Mouse (Mus musculus) thymus, postnatal 36 days (tissue): ENCODE results near the gene Rap1a.
"Not testable (repeated sequence)": the region's sequence is repeated elsewhere in the genome, so short reads cannot be mapped to it uniquely, and the experiment has no call there.

ENCODE experiments used
- DNase-seq, 2 experiments: peaks; one replicate each; pipeline ENCODE4 v3.0.0; 2022; ENCODE audit warnings: mixed read lengths in 2 of 2

Rap1a gene

GRCm38 (mm10) chr3:105712827-105713226 lies 88.3 kb downstream of the Rap1a start:
- DNase-seq, result no peak

- DNase-seq, result no peak
Measured at GRCm38 (mm10) chr3:105711741-105712140, 89.4 kb downstream of the Rap1a start.

GRCm38 (mm10) chr3:105710246-105710645 lies 90.9 kb downstream of the Rap1a start:
- no peak for DNase-seq

GRCm38 (mm10) chr3:105707590-105707989 lies 93.5 kb downstream of the Rap1a start:
- DNase-seq, result no peak

- DNase-seq, result no peak
Measured at GRCm38 (mm10) chr3:105706366-105707020, 94.6 kb downstream of the Rap1a start.

GRCm38 (mm10) chr3:105705561-105705960 lies 95.6 kb downstream of the Rap1a start:
- no peak for DNase-seq

DNA sequence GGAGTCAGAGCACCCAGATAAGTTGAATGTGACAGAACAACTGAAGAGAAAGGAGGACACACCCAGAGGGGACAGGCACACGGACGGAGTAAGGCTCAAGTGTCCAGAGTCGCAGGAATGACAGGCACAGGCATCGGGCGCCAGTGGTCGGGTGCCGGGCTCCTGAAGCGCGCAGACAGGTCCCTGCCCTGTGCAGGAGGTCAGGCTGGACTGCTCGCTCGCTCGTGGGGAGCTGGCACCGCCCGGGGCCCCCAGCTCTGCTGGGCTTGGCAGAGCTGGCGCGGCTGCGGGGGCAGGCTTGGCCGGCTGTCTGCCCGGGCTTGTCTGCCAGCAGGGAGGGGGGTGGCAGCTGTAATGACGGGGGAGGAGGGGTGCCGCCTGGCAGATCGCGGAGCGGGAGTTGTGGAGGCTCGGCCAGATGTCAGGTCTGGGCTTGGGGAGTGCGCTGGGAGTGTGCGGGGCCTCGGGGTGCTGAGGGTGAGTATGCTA lies 96.0 kb downstream of the Rap1a start:
- peak; percentile 47 to 59 for DNase-seq

DNA sequence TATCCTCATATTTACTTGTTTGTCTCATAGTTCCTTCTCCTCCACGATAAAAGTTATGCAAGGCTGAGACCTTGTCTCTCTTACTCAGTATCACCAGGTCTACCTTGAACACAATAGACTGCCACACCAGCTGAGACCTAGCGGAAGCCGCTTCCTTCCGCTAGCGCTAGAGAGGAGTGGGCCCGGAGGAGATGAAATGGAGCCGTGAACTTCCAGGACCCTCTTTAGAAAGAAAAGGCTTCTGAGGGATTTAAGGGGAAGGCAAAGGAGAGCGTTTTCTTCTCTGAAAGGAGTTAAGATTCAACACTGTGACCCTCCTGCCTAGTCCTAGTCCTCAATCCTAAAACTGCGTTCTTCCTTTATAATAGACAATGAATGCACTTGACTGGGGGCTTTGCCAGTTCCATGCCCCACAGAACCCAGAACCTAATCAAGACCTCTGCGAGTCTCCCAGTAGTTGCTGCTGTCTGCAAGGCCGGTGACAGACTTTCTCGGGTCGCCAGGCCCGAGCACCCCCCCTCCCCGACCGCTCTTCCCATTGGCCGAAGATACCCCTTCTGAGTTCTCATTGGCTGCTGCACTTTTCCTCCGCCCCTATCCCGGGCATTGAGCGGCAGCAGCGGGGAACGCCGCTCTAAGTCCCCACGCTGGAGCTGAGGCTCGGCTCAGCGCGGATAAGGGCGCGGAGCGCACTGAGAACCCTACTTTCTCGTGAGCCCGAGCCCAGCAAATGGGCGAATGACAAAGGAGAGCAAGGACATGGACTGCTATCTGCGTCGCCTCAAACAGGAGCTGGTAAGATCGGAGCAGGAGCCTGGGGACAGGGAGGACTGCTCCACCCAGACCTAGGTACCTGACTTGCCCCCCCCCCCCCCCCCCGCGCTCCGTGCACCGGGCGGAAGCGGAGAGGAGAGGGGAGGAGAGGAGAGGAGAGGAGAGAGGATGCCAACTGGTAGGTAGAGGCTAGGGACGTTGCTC lies 96.8 kb downstream of the Rap1a start, which contains the start of gene Inka2:
Gene Inka2 (plus strand): TSS at position 569 of the 978 bp plus-strand sequence.
- DNase-seq, result peak; percentile 80 to 87

- no peak for DNase-seq
Measured at GRCm38 (mm10) chr3:105703571-105703970, 97.6 kb downstream of the Rap1a start.

DNA sequence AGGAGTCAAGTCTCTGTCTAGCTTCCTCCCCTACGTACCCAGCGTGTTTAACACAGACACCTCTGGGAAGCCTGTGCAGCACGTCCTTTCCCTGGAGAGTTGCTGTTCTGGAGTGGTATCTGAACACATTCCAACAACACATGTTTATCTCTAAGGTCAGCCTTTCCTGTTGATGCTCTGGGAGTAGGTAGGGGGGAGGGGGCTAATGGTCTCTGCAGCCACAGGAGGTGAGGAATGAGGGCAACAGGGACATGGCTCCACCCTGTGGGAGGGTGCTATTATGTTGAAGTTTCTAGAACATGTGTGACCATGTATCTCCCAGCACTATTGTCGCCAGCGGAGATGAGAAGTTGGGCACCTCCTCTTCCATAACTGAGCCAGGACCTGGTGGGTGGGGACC lies 99.7 kb downstream of the Rap1a start:
- DNase-seq, result no peak

DNA sequence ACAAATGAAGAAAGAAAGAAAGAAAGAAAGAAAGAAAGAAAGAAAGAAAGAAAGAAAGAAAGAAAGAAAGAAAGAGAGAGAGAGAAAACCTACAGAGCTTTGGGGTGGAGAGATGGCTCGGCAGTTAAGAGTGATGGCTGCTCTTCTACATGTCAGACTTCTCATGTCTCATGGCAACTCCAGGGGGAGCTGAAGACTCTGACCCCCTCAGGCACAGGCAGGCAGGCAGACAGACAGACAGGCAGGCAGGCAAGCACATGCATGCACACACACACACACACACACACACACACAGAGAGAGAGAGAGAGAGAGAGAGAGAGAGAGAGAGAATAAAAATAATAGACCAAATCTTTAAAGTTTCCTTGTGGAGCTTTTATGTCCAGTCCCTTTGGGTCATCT lies 100.3 kb downstream of the Rap1a start:
- DNase-seq, result not testable (repeated sequence)

GRCm38 (mm10) chr3:105699241-105699933 lies 101.7 kb downstream of the Rap1a start:
- DNase-seq, result no peak

- no peak for DNase-seq
Measured at GRCm38 (mm10) chr3:105698311-105698710, 102.8 kb downstream of the Rap1a start.

DNA sequence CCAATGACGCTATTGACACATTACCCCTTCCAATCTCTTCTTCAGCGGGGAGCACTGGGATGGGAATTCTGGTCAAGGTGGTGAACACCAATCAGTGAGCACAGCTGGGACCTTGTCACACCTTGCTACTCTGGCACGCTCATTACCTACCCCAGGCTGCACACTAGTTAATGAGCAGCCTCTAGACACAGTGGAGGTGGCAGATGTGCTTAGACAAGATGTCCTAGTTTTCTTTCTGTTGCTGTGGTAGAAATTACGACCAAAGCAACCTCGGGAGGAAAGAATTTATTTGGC lies 104.0 kb downstream of the Rap1a start:
- no peak for DNase-seq

GRCm38 (mm10) chr3:105696387-105697147 lies 104.6 kb downstream of the Rap1a start:
- DNase-seq, result no peak

GRCm38 (mm10) chr3:105695476-105696386 lies 105.4 kb downstream of the Rap1a start:
- DNase-seq, result no peak

- no peak for DNase-seq
Measured at GRCm38 (mm10) chr3:105693327-105694080, 107.6 kb downstream of the Rap1a start.

DNA sequence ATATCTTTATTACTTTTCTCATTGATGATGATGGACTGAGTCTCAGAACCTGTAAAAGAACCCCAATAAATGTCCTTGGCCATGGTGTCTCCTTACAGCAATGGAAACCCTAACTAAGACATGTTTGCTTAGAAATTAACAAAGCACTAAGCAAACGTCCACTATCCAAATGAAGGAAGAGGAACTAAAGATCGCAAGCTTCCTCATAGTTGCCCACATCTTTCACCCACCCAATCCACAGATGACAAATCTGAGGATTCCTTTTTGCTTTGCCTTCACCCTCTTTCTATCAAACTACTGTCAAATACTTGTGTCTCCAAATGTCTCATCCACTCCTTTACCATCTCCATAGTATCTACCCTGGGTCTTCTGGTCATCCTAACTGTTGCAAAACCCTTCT lies 112.6 kb downstream of the Rap1a start:
- DNase-seq, result no peak

GRCm38 (mm10) chr3:105687324-105688060 lies 113.6 kb downstream of the Rap1a start, which contains the start of gene Ddx20:
TSS of gene Ddx20 (minus strand) at chr3:105687574.
- peak; percentile 91 to 95 for DNase-seq
